Mouse (Mus musculus) erythroid progenitor cell, adult 5-6 weeks (primary cell): ENCODE results near the gene 4930404H24Rik. TPM values are rescaled to one million over a fixed set of nuclear protein-coding genes. Genes with fewer than 3 reads are reported as not detected.

Experiments used
- ATAC-seq: replicated peaks from 2 replicates; pipeline ENCODE4 v1.8.0; 2016; ENCODE audit warnings: moderate number of reproducible peaks, mild to moderate bottlenecking, moderate TSS enrichment, inconsistent platforms; ENCODE audit not compliant: poor library complexity, low FRiP score, severe bottlenecking
- total RNA-seq, 2 experiments: library from RNA; stranded (forward) in 1 of 2; stranded (reverse) in 1 of 2; fragments of 150-400 nt in 1 of 2; fragments of 186-747, 209-891 nt in 1 of 2; gene quantifications; 2 replicates each; pipeline versions ENCODE4 v1.2.3 to v1.2.4; 2015 to 2017; ENCODE audit warnings: low replicate concordance in 2 of 2

The 4930404H24Rik gene
- total RNA-seq, 2 experiments from 2014 or later = not detected

GRCm38 (mm10) chr2:153506385-153506784 is 13.8 kb downstream of the 4930404H24Rik start:
- ATAC-seq = no peak

- no peak for ATAC-seq
These were observed 15.4 kb downstream of the 4930404H24Rik start for GRCm38 (mm10) chr2:153507969-153508368.

- no peak for ATAC-seq
These were observed 15.8 kb downstream of the 4930404H24Rik start for GRCm38 (mm10) chr2:153508405-153508804.

- no peak for ATAC-seq
These were observed 16.8 kb downstream of the 4930404H24Rik start for GRCm38 (mm10) chr2:153509211-153510029.

- no peak for ATAC-seq
These were observed 17.5 kb downstream of the 4930404H24Rik start for GRCm38 (mm10) chr2:153510136-153510535.

GRCm38 (mm10) chr2:153511562-153511961 is 19.0 kb downstream of the 4930404H24Rik start:
- no peak for ATAC-seq

- no peak for ATAC-seq
These were observed 20.1 kb downstream of the 4930404H24Rik start for GRCm38 (mm10) chr2:153512416-153513323.

GRCm38 (mm10) chr2:153513983-153514382 is 21.4 kb downstream of the 4930404H24Rik start:
- ATAC-seq = no peak

- no peak for ATAC-seq
These were observed 22.1 kb downstream of the 4930404H24Rik start for GRCm38 (mm10) chr2:153514497-153515380.

GRCm38 (mm10) chr2:153515582-153515981 is 23.0 kb downstream of the 4930404H24Rik start:
- ATAC-seq = no peak

- no peak for ATAC-seq
These were observed 24.4 kb downstream of the 4930404H24Rik start for GRCm38 (mm10) chr2:153516961-153517360.

GRCm38 (mm10) chr2:153520057-153520456 is 27.5 kb downstream of the 4930404H24Rik start:
- ATAC-seq = peak; percentile 60

GRCm38 (mm10) chr2:153522270-153522669 is 29.7 kb downstream of the 4930404H24Rik start:
- no peak for ATAC-seq

GRCm38 (mm10) chr2:153523143-153523542 is 30.6 kb downstream of the 4930404H24Rik start:
- ATAC-seq = no peak

- no peak for ATAC-seq
These were observed 31.1 kb downstream of the 4930404H24Rik start for GRCm38 (mm10) chr2:153523656-153524055.

GRCm38 (mm10) chr2:153524727-153525126 is 32.1 kb downstream of the 4930404H24Rik start:
- no peak for ATAC-seq

- peak; percentile 42 for ATAC-seq
These were observed 33.3 kb downstream of the 4930404H24Rik start for GRCm38 (mm10) chr2:153525906-153526311.

- no peak for ATAC-seq
These were observed 34.4 kb downstream of the 4930404H24Rik start for GRCm38 (mm10) chr2:153526850-153527530.
